15 mouse cellular contexts compared by ENCODE assay signal in the genomic region with DNA sequence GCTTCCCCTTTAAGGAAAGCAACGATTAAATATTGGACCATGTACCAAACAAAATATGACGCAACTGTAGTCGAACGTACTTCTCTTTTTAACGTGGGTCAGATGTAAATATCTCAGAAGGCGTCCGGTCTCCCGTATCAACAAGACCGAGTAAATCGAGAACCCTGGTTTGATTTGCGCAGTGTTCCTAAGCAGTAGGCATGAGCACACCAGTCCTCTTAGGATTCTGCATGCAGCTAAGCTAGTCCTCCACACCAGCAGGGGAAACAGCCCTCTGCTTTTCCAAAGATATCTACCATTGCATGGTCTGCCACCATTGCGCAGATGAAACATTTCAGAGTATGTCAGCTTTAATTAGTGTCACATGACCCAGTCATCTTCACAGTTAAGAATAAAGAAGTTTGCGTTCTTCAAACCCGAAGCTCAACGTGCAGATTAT.
A peak's percentile ranks its signal among the peaks of the same experiment; 100 is the strongest.
DNase-seq lines count a peak whose midpoint lies in the region; ATAC-seq and TF ChIP-seq lines count a peak whose summit lies in the region.
"Had no signal": no experiment of that assay in that cellular context is flagged by ENCODE, and none has a peak within 500 bp of the region (broad histone marks: within the 10 kb centered on the region; RNA-seq: fewer than 3 reads in every experiment).

No protein-coding gene starts in this region.

- TF ChIP-seq CTCF in hindbrain, postnatal 0 days (IDR thresholded peaks at IDR 0.05; ENCODE audit: low read depth), result peak; percentile 14; the same call in 1 of the 2 replicates
- TF ChIP-seq CTCF in cerebellum, adult 2 months (IDR thresholded peaks at IDR 0.05; ENCODE audit: borderline replicate concordance, insufficient read depth, low read depth, low read length), result no peak

- peak; percentile 45 for ATAC-seq in hindbrain, embryonic 11.5 days (ENCODE audit: low FRiP score)
- ATAC-seq in forebrain, embryonic 12.5 days (ENCODE audit: low FRiP score), result peak; percentile 65
- peak; percentile 82 for ATAC-seq in hindbrain, postnatal 0 days
- ATAC-seq: intestine, embryonic 16.5 days had no signal

- TF ChIP-seq POLR2A in cerebellum, adult 2 months (IDR thresholded peaks at IDR 0.05; ENCODE audit: borderline replicate concordance, insufficient read depth, low read length), result no peak

- no peak overlapping the region for H3K4me2 ChIP-seq in hindbrain, embryonic 11.5 days (replicated peaks; ENCODE audit: low read depth, low read length)
- H3K4me2 ChIP-seq in forebrain, embryonic 12.5 days, result peak overlapping the region; percentile 30
- H3K4me2 ChIP-seq in hindbrain, postnatal 0 days (ENCODE audit: low read depth, low read length), result 0 out of 2 replicates have a peak overlapping the region, but pooled peaks have one; percentile 5
- H3K4me2 ChIP-seq: limb, embryonic 13.5 days; lung, embryonic 14.5 days had no signal

- 78% methylated on average over 15 of the region's 15 CpGs for WGBS in hindbrain, embryonic 11.5 days
- 70% methylated on average over 15 of the region's 15 CpGs for WGBS in hindbrain, embryonic 10.5 days
- WGBS in forebrain, embryonic 12.5 days, result 48% methylated on average over 15 of the region's 15 CpGs
- WGBS in hindbrain, postnatal 0 days, result 69% methylated on average over 15 of the region's 15 CpGs
- 67% methylated on average over 15 of the region's 15 CpGs for WGBS in cerebellum, adult 2 months

- H3K36me3 ChIP-seq in hindbrain, embryonic 11.5 days (ENCODE audit: control insufficient read depth, insufficient read depth, low read length), result no peaks in the 10 kb centered on the region
- H3K36me3 ChIP-seq in hindbrain, embryonic 10.5 days, result peaks cover 3% of the 10 kb centered on the region; the same call in 1 of the 2 replicates
- peaks cover 6% of the 10 kb centered on the region; the same call in 1 of the 2 replicates for H3K36me3 ChIP-seq in forebrain, embryonic 12.5 days (replicated peaks)
- H3K36me3 ChIP-seq in hindbrain, postnatal 0 days (ENCODE audit: insufficient read depth, low read length), result no peaks in the 10 kb centered on the region
- H3K36me3 ChIP-seq: G1E had no signal

- H3K27me3 ChIP-seq in hindbrain, embryonic 11.5 days (ENCODE audit: control insufficient read depth, insufficient read depth, low read length), result no peaks in the 10 kb centered on the region
- H3K27me3 ChIP-seq in hindbrain, embryonic 10.5 days (ENCODE audit: insufficient read depth, poor library complexity, severe bottlenecking), result no peaks in the 10 kb centered on the region
- peaks cover 8% of the 10 kb centered on the region; the same call in 1 of the 2 replicates for H3K27me3 ChIP-seq in forebrain, embryonic 12.5 days
- H3K27me3 ChIP-seq in hindbrain, postnatal 0 days (ENCODE audit: insufficient read depth, low read length), result no peaks in the 10 kb centered on the region
- no peaks in the 10 kb centered on the region for H3K27me3 ChIP-seq in cerebellum, adult 2 months (ENCODE audit: control insufficient read depth, insufficient read depth, low read length)
- H3K27me3 ChIP-seq: limb, embryonic 13.5 days had no signal

- no peaks in the 10 kb centered on the region for H3K9me3 ChIP-seq in hindbrain, embryonic 11.5 days (ENCODE audit: control insufficient read depth, low read length)
- 0 out of 2 replicates have a peak, but pooled peaks cover 1% of the 10 kb centered on the region for H3K9me3 ChIP-seq in hindbrain, embryonic 10.5 days
- 0 out of 2 replicates have a peak, but pooled peaks cover 3% of the 10 kb centered on the region for H3K9me3 ChIP-seq in forebrain, embryonic 12.5 days
- H3K9me3 ChIP-seq in hindbrain, postnatal 0 days (ENCODE audit: low read length), result no peaks in the 10 kb centered on the region
- H3K9me3 ChIP-seq: G1E; limb, embryonic 13.5 days had no signal

- no peak overlapping the region for H3K4me3 ChIP-seq in hindbrain, embryonic 11.5 days (ENCODE audit: low read depth, low read length)
- H3K4me3 ChIP-seq in hindbrain, embryonic 10.5 days, result no peak overlapping the region
- H3K4me3 ChIP-seq in forebrain, embryonic 12.5 days (replicated peaks), result no peak overlapping the region
- no peak overlapping the region for H3K4me3 ChIP-seq in hindbrain, postnatal 0 days (ENCODE audit: low read length)
- no peak overlapping the region for H3K4me3 ChIP-seq in cerebellum, adult 2 months (replicated peaks; ENCODE audit: insufficient read depth, low read depth, low read length)
- H3K4me3 ChIP-seq: limb, embryonic 13.5 days had no signal

- peak; percentile 13 for DNase-seq in hindbrain, embryonic 11.5 days (ENCODE audit: low spot score)
- no peak for DNase-seq in hindbrain, embryonic 10.5 days (ENCODE audit: low spot score)
- DNase-seq in hindbrain, postnatal 0 days (ENCODE audit: low spot score), result peak; percentile 43
- DNase-seq in retina, adult 2 months (ENCODE audit: low read depth, low spot score), result peak; percentile 1
- no peak for DNase-seq in right cerebral cortex, adult 2 months (ENCODE audit: low spot score in 2 of 2)
- no peak for DNase-seq in cerebellum, adult 2 months
- DNase-seq in right cerebral cortex, postnatal 4 days, result no peak
- DNase-seq: gastrocnemius, postnatal 36 days; layer of hippocampus, adult 9-11 months; lung, embryonic 14.5 days; thymus, adult 18-20 months had no signal

- H3K9ac ChIP-seq in hindbrain, embryonic 11.5 days (ENCODE audit: low read depth, low read length), result no peak overlapping the region
- H3K9ac ChIP-seq in forebrain, embryonic 12.5 days, result no peak overlapping the region
- H3K9ac ChIP-seq in hindbrain, postnatal 0 days (replicated peaks; ENCODE audit: low read length), result no peak overlapping the region
- H3K9ac ChIP-seq: limb, embryonic 13.5 days; lung, embryonic 14.5 days had no signal

- H3K27ac ChIP-seq in hindbrain, embryonic 11.5 days (ENCODE audit: low read depth, low read length), result no peak overlapping the region
- no peak overlapping the region for H3K27ac ChIP-seq in hindbrain, embryonic 10.5 days
- H3K27ac ChIP-seq in forebrain, embryonic 12.5 days, result peak overlapping the region; percentile 85
- peak overlapping the region; percentile 15; the same call in 1 of the 2 replicates for H3K27ac ChIP-seq in hindbrain, postnatal 0 days
- H3K27ac ChIP-seq in cerebellum, adult 2 months (ENCODE audit: insufficient read depth, low read length), result no peak overlapping the region
- H3K27ac ChIP-seq: limb, embryonic 13.5 days had no signal

- H3K4me1 ChIP-seq in hindbrain, embryonic 11.5 days (replicated peaks; ENCODE audit: control insufficient read depth, insufficient read depth, low read length), result no peaks in the 10 kb centered on the region
- H3K4me1 ChIP-seq in hindbrain, embryonic 10.5 days (replicated peaks), result peaks cover 12% of the 10 kb centered on the region
- peaks cover 36% of the 10 kb centered on the region for H3K4me1 ChIP-seq in forebrain, embryonic 12.5 days
- H3K4me1 ChIP-seq in hindbrain, postnatal 0 days (ENCODE audit: insufficient read depth, low read length), result peaks cover 4% of the 10 kb centered on the region; the same call in 1 of the 2 replicates
- H3K4me1 ChIP-seq in cerebellum, adult 2 months (ENCODE audit: control insufficient read depth, insufficient read depth, low read length), result no peaks in the 10 kb centered on the region

Comparison
In these comparisons a context has a peak if more than half of its experiments do, and no peak if none do; other contexts are left out.
1. DNase-seq: peak in hindbrain, embryonic 11.5 days (single experiment), hindbrain, postnatal 0 days (single experiment) and retina, adult 2 months (single experiment); none in hindbrain, embryonic 10.5 days (single experiment), right cerebral cortex, adult 2 months (0 of 2), cerebellum, adult 2 months (0 of 2) and right cerebral cortex, postnatal 4 days (single experiment).
2. H3K27ac ChIP-seq: peak in forebrain, embryonic 12.5 days (single experiment) and hindbrain, postnatal 0 days (single experiment); none in hindbrain, embryonic 11.5 days (single experiment), hindbrain, embryonic 10.5 days (single experiment) and cerebellum, adult 2 months (single experiment).
3. Peak in every context shown above with its lines, with median percentiles within 50 percentile points of each other: ATAC-seq.